Mouse (Mus musculus) liver, postnatal 0 days (tissue): ENCODE measurements around the gene Inpp5b. TPM values are rescaled to one million over a fixed set of nuclear protein-coding genes. Genes with fewer than 3 reads are reported as not detected.
"Not testable (repeated sequence)": the region's sequence is repeated elsewhere in the genome, so short reads cannot be mapped to it uniquely, and the experiment has no call there.

Source experiments
- ATAC-seq: fragments of 200-750 bp; cut with Nextera tagmentation; 2 replicates; pipeline ENCODE4 v1.8.0; 2017; ENCODE audit warnings: mild to moderate bottlenecking, moderate library complexity
- DNase-seq: peaks from one replicate; pipeline ENCODE4 v3.0.0-alpha.2; 2016
- H3K27ac ChIP-seq: fragments of 300-500 bp; sonication (generic); 2 replicates; pipeline ENCODE4 v1.5.1; 2014; ENCODE audit warnings: antibody characterized with exemption, moderate library complexity, mild to moderate bottlenecking, low read depth
- H3K27me3 ChIP-seq: fragments of 300-500 bp; sonication (generic); 2 replicates; pipeline ENCODE4 v1.6.1; 2014; ENCODE audit warnings: low read length, control low read depth, mixed read lengths; ENCODE audit not compliant: insufficient read depth
- H3K36me3 ChIP-seq: fragments of 300-500 bp; sonication (generic); replicated peaks from 2 replicates; pipeline ENCODE4 v1.6.1; 2014; ENCODE audit warnings: mild to moderate bottlenecking, control low read depth, low read length, moderate library complexity, mixed read lengths; ENCODE audit not compliant: insufficient read depth
- H3K4me1 ChIP-seq: fragments of 300-500 bp; sonication (generic); 2 replicates; pipeline ENCODE4 v1.6.1; 2014; ENCODE audit warnings: antibody characterized with exemption, mild to moderate bottlenecking, control low read depth; ENCODE audit not compliant: insufficient read depth
- H3K4me2 ChIP-seq: fragments of 300-500 bp; sonication (generic); 2 replicates; pipeline ENCODE4 v1.6.1; 2014; ENCODE audit warnings: low read depth, mild to moderate bottlenecking, low read length, moderate library complexity, mixed read lengths
- H3K4me3 ChIP-seq: fragments of 300-500 bp; sonication (generic); 2 replicates; pipeline ENCODE4 v1.5.1; 2014; ENCODE audit warnings: low read depth, low read length
- H3K9ac ChIP-seq: fragments of 300-500 bp; sonication (generic); replicated peaks from 2 replicates; pipeline ENCODE4 v1.6.1; 2014; ENCODE audit warnings: mild to moderate bottlenecking, moderate library complexity
- H3K9me3 ChIP-seq: fragments of 300-500 bp; sonication (generic); 2 replicates; pipeline ENCODE4 v1.6.1; 2016; ENCODE audit warnings: mild to moderate bottlenecking, control low read depth, low read length, mixed read lengths
- CTCF ChIP-seq: sonication (generic); IDR thresholded peaks from 2 replicates; pipeline ENCODE4 v1.5.1; 2016; ENCODE audit warnings: antibody characterized with exemption, low read depth
- EP300 ChIP-seq: IDR thresholded peaks from 2 replicates; pipeline ENCODE4 v1.6.1; 2016; ENCODE audit warnings: antibody characterized with exemption, low read depth, mild to moderate bottlenecking
- WGBS: fragments of 180-500 bp; shearing (Covaris S2); extraction: QIAGEN DNeasy Blood & Tissue Kit; methylation state at CpG from one replicate; pipeline ENCODE4 v1.1.7; 2014; ENCODE audit not compliant: insufficient replicate concordance; 5-methylcytosine and 5-hydroxymethylcytosine counted together
- polyA plus RNA-seq: library from polyadenylated mRNA; unstranded; fragments of >200 nt; fragmentation: Nextera tagmentation; extraction: Ambion mirVana; gene quantifications from 2 replicates; pipeline ENCODE4 v1.2.1, GENCODE M21; 2015

The Inpp5b gene
- polyA plus RNA-seq, 1 experiment from 2014 or later: 19.5 TPM

- DNase-seq (peak; percentile 89), ATAC-seq (peak; percentile 80)
- no peaks in the 10 kb centered on the region for H3K27me3 ChIP-seq
- peak overlapping the region; percentile 66 for H3K9ac ChIP-seq
- 2% methylated on average over 41 of the region's 41 CpGs for WGBS
- H3K36me3 ChIP-seq: 0 out of 2 replicates have a peak, but pooled peaks cover 4% of the 10 kb centered on the region
- TF ChIP-seq CTCF: peak; percentile 35
- TF ChIP-seq EP300: peak; percentile 54; the same call in 1 of the 2 replicates
- peak overlapping the region; percentile 91 for H3K4me2 ChIP-seq
- peaks cover 43% of the 10 kb centered on the region for H3K4me1 ChIP-seq
- H3K27ac ChIP-seq: peak overlapping the region; percentile 93
- H3K9me3 ChIP-seq: no peaks in the 10 kb centered on the region
- peak overlapping the region; percentile 51 for H3K4me3 ChIP-seq
Observed at GRCm38 (mm10) chr4:124708518-124709477, 32.9 kb upstream of the Inpp5b start.

- Histone ChIP-seq H3K27me3 (no peaks in the 10 kb centered on the region), H3K36me3 (0 out of 2 replicates have a peak, but pooled peaks cover 4% of the 10 kb centered on the region), H3K4me3 (peak overlapping the region; percentile 29), H3K4me1 (peaks cover 33% of the 10 kb centered on the region), H3K4me2 (peak overlapping the region; percentile 91), H3K27ac (peak overlapping the region; percentile 93), H3K9ac (peak overlapping the region; percentile 55), H3K9me3 (no peaks in the 10 kb centered on the region)
- TF ChIP-seq CTCF: no peak
- TF ChIP-seq EP300: no peak
- peak; percentile 14 for ATAC-seq
- DNase-seq: peak; percentile 61
- WGBS: 2% methylated on average over 18 of the region's 18 CpGs
Observed at GRCm38 (mm10) chr4:124709961-124710446, 31.6 kb upstream of the Inpp5b start.

GRCm38 (mm10) chr4:124710776-124711291 lies 30.8 kb upstream of the Inpp5b start:
- no peak overlapping the region for H3K4me3 ChIP-seq
- H3K27me3 ChIP-seq: no peaks in the 10 kb centered on the region
- H3K27ac ChIP-seq: peak overlapping the region; percentile 93; the same call in 1 of the 2 replicates
- H3K4me1 ChIP-seq: peaks cover 26% of the 10 kb centered on the region
- H3K4me2 ChIP-seq: peak overlapping the region; percentile 91
- H3K9ac ChIP-seq: no peak overlapping the region
- WGBS: 5% methylated on average over 5 of the region's 5 CpGs
- ATAC-seq (no peak), DNase-seq (peak; percentile 47)
- peaks cover 5% of the 10 kb centered on the region; the same call in 1 of the 2 replicates for H3K36me3 ChIP-seq
- TF ChIP-seq CTCF (peak; percentile 75), EP300 (no peak)
- no peaks in the 10 kb centered on the region for H3K9me3 ChIP-seq

DNA sequence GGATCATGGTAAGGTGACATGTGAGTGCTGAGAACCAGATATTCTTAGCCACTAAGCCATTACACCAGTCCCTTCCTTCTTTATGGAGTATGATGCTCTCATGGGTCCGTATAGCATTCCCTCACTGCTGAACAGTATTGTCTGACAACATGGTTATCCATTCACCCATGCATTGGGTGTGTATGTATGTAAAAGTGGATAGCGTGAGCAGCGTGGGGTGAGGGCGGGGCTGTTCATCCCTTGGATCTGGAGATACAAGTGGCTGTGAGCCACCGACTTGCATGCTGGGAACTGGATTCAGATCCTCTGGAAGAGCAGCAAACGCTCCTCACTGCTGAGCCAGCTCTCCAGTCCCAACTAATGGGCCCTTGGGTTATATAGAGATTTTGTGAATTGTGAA lies 29.0 kb upstream of the Inpp5b start:
- DNase-seq (peak; percentile 37), ATAC-seq (peak; percentile 31)
- TF ChIP-seq EP300 (peak; percentile 56), CTCF (no peak)
- Histone ChIP-seq H3K27me3 (no peaks in the 10 kb centered on the region), H3K36me3 (peaks cover 12% of the 10 kb centered on the region), H3K9me3 (no peaks in the 10 kb centered on the region), H3K4me3 (no peak overlapping the region), H3K4me2 (no peak overlapping the region), H3K9ac (no peak overlapping the region), H3K4me1 (peaks cover 29% of the 10 kb centered on the region), H3K27ac (no peak overlapping the region; the same call in 1 of the 2 replicates)
- WGBS: 69% methylated on average over 6 of the region's 6 CpGs

GRCm38 (mm10) chr4:124713850-124714249 lies 27.8 kb upstream of the Inpp5b start:
- H3K9ac ChIP-seq, DNase-seq, H3K9me3 ChIP-seq, ATAC-seq, H3K27ac ChIP-seq, H3K27me3 ChIP-seq, H3K4me3 ChIP-seq: not testable (repeated sequence)
- WGBS: 60% methylated on average over 5 of the region's 5 CpGs
- peaks cover 24% of the 10 kb centered on the region for H3K4me1 ChIP-seq
- peak overlapping the region; percentile 77; the same call in 1 of the 2 replicates for H3K4me2 ChIP-seq
- peaks cover 24% of the 10 kb centered on the region for H3K36me3 ChIP-seq
